Mouse (Mus musculus): ENCODE results near the gene Slc10a7. TPM values are rescaled to one million over a fixed set of nuclear protein-coding genes. Genes with fewer than 3 reads are reported as not detected.

Slc10a7 gene
- polyA plus RNA-seq, 1 experiment from 2014 or later = 4.1 TPM

DNA sequence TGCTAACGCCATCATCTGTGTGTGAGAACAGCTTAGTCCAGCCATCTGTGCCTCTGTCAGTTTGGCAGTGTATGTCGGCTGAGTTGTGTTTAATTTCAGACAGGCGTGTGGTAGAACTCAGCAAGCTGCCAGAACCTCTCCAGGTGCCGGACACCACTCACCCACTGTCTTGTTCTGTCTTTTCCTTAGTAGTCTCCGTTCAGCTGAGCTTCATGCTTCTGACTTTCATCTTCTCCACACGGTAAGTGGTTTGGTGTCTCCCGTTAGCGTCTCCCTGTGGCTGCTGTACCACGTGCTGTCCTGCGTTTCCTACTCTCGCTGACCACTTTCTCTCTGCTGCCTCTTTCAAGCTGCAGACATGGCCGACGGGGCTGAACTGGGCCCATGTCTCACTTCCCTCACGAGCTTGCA is 189.2 kb downstream of the Slc10a7 start:
- H3K9me3 ChIP-seq (ENCODE audit: low read length) = no peaks in the 10 kb centered on the region
- no peak for TF ChIP-seq EP300 (IDR thresholded peaks at IDR 0.05; ENCODE audit: low read depth)
- no peak for TF ChIP-seq CTCF (IDR thresholded peaks at IDR 0.05; ENCODE audit: low read depth)
- peaks cover 5% of the 10 kb centered on the region; the same call in 1 of the 2 replicates for H3K36me3 ChIP-seq (replicated peaks; ENCODE audit: insufficient read depth, low read length)
- no peak for ATAC-seq
- H3K27ac ChIP-seq (ENCODE audit: low read depth) = no peak overlapping the region
- 89% methylated on average over 14 of the region's 14 CpGs for WGBS (ENCODE audit: insufficient replicate concordance)
- no peak overlapping the region for H3K4me3 ChIP-seq (ENCODE audit: low read depth, low read length)
- no peak overlapping the region for H3K4me2 ChIP-seq (ENCODE audit: low read depth, low read length)
- no peak for DNase-seq
- no peaks in the 10 kb centered on the region for H3K4me1 ChIP-seq (ENCODE audit: insufficient read depth)
- H3K27me3 ChIP-seq (ENCODE audit: insufficient read depth, low read length) = no peaks in the 10 kb centered on the region
- H3K9ac ChIP-seq (replicated peaks) = no peak overlapping the region

DNA sequence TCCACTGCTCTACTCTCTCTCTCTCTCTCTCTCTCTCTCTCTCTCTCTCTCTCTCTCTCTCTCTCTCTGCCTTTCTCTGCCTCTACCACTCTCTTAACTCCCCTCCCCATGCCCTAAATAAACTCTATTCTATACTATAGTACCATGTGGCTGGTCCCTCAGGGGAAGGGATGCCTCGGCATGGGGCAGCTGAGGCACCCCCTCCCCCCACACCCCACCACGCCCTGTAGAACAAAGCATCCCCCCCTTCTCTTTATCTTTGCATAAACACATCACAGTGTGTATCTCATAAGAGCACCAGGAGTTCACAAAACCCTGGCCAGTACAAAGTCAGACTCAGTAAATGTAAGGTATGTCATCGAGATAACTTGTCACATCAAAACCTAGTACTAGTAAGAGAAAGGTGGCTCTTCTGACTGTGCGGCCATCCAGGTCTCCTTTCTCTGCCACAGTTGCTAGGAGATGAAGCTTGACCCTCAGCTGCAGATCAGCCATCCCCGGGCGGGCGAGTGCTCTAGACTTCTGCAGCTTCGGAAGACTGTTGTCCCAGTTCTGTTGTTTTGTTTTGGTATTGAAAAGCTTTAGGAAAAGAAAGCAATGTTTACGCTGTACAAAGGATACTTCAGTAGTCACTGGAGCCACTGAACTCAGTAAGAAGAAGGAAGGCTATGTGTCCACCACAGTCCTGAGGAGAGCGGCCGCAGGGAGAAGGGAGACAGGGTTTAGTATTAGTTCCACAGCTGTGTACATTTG is 194.1 kb downstream of the Slc10a7 start:
- no peak overlapping the region for H3K9ac ChIP-seq (replicated peaks)
- TF ChIP-seq CTCF (IDR thresholded peaks at IDR 0.05; ENCODE audit: low read depth) = no peak
- TF ChIP-seq EP300 (IDR thresholded peaks at IDR 0.05; ENCODE audit: low read depth) = no peak
- ATAC-seq = no peak
- H3K4me1 ChIP-seq (ENCODE audit: insufficient read depth) = no peaks in the 10 kb centered on the region
- H3K4me3 ChIP-seq (ENCODE audit: low read depth, low read length) = no peak overlapping the region
- H3K36me3 ChIP-seq (replicated peaks; ENCODE audit: insufficient read depth, low read length) = no peaks in the 10 kb centered on the region; the same call in 1 of the 2 replicates
- no peak overlapping the region for H3K4me2 ChIP-seq (ENCODE audit: low read depth, low read length)
- no peaks in the 10 kb centered on the region for H3K27me3 ChIP-seq (ENCODE audit: insufficient read depth, low read length)
- 81% methylated on average over 11 of the region's 11 CpGs for WGBS (ENCODE audit: insufficient replicate concordance)
- H3K27ac ChIP-seq (ENCODE audit: low read depth) = no peak overlapping the region
- DNase-seq = no peak
- no peaks in the 10 kb centered on the region for H3K9me3 ChIP-seq (ENCODE audit: low read length)

DNA sequence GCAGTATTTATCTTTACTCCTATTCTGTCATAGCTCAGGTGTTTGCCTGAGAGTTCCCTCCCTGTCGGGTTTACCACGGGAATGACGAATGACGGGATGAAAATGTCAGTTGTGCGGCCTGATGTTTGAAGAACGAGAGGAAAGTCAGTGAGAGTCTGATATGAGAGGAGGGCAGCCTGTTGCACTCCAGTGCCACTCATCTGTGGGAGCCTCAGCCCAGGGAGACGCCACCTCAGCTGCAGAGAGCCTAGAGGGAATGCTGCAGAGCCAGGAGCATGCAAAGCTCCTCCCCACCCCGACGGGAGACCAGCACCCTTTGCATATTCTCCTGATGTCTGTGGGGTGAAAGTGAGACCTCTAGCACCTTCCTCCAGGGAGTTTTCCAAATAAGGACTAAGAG is 196.8 kb downstream of the Slc10a7 start:
- H3K36me3 ChIP-seq (replicated peaks; ENCODE audit: insufficient read depth, low read length) = no peaks in the 10 kb centered on the region; the same call in 1 of the 2 replicates
- no peak for ATAC-seq
- TF ChIP-seq EP300 (IDR thresholded peaks at IDR 0.05; ENCODE audit: low read depth) = no peak
- no peak for TF ChIP-seq CTCF (IDR thresholded peaks at IDR 0.05; ENCODE audit: low read depth)
- DNase-seq = no peak
- H3K4me3 ChIP-seq (ENCODE audit: low read depth, low read length) = no peak overlapping the region
- no peak overlapping the region for H3K4me2 ChIP-seq (ENCODE audit: low read depth, low read length)
- no peaks in the 10 kb centered on the region for H3K9me3 ChIP-seq (ENCODE audit: low read length)
- WGBS (ENCODE audit: insufficient replicate concordance) = 61% methylated on average over 9 of the region's 9 CpGs
- H3K27ac ChIP-seq (ENCODE audit: low read depth) = no peak overlapping the region
- H3K9ac ChIP-seq (replicated peaks) = no peak overlapping the region
- no peaks in the 10 kb centered on the region for H3K27me3 ChIP-seq (ENCODE audit: insufficient read depth, low read length)
- H3K4me1 ChIP-seq (ENCODE audit: insufficient read depth) = no peaks in the 10 kb centered on the region

DNA sequence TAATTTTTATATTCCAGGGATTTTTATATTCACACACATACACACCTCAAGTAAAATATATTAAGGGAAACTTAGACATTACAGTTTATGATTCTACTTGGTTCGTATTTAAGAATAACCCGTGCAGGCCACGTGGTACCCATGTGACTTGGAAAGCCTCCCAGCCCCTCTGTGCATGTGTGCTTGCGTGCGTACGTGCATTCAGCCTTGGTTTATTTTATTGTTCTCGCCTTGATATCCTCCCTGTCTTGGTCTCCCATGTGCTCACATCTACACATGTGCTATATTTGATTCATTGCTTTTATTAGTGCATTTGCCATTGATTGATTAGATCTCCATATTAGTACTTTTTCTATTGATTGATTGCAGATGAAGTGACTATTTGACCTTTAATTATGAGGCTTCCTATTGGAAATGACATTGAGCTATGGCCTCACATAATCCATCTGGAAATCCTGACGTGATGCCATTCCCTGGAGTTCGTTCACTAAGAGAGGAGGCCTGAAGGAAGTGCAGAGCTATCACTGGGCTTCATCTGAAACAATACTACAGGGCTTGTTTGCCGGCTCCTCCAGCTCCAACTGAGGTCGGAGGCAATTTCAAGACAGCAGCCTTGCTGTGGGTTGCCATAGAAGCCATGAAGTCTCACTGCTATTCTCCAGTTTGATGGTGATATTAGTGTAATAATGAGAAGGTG is 200.9 kb downstream of the Slc10a7 start:
- H3K4me3 ChIP-seq (ENCODE audit: low read depth, low read length) = no peak overlapping the region
- H3K9me3 ChIP-seq (ENCODE audit: low read length) = no peaks in the 10 kb centered on the region
- H3K36me3 ChIP-seq (replicated peaks; ENCODE audit: insufficient read depth, low read length) = no peaks in the 10 kb centered on the region
- TF ChIP-seq CTCF (IDR thresholded peaks at IDR 0.05; ENCODE audit: low read depth) (no peak), EP300 (IDR thresholded peaks at IDR 0.05; ENCODE audit: low read depth) (no peak)
- no peak overlapping the region for H3K4me2 ChIP-seq (ENCODE audit: low read depth, low read length)
- 83% methylated on average over 11 of the region's 11 CpGs for WGBS (ENCODE audit: insufficient replicate concordance)
- no peak for DNase-seq
- H3K27me3 ChIP-seq (ENCODE audit: insufficient read depth, low read length) = no peaks in the 10 kb centered on the region
- no peak overlapping the region for H3K27ac ChIP-seq (ENCODE audit: low read depth)
- no peaks in the 10 kb centered on the region for H3K4me1 ChIP-seq (ENCODE audit: insufficient read depth)
- ATAC-seq = no peak
- no peak overlapping the region for H3K9ac ChIP-seq (replicated peaks)

DNA sequence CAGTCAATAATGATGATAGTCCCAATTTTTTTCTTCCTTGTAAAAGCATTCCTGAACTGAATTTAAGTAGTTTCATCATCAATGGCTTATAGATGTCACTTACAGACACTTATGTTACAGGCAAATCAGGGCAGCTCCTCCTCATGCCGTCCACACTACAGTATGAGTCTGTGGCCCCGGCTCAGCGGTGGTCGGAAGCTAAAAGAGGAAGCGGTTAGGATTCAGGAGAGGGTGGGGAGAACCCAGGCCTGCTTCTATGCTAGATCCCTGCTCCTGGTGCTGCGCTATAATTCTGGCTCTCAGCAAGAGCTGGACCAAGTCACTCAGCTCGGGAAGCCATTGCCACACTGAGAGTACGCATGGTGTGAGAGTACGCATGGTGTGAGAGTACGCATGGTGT is 201.8 kb downstream of the Slc10a7 start:
- Histone ChIP-seq H3K27me3 (ENCODE audit: insufficient read depth, low read length) (no peaks in the 10 kb centered on the region), H3K4me2 (ENCODE audit: low read depth, low read length) (no peak overlapping the region), H3K4me3 (ENCODE audit: low read depth, low read length) (no peak overlapping the region), H3K4me1 (ENCODE audit: insufficient read depth) (no peaks in the 10 kb centered on the region), H3K9ac (replicated peaks) (no peak overlapping the region), H3K36me3 (replicated peaks; ENCODE audit: insufficient read depth, low read length) (no peaks in the 10 kb centered on the region), H3K27ac (ENCODE audit: low read depth) (no peak overlapping the region), H3K9me3 (ENCODE audit: low read length) (no peaks in the 10 kb centered on the region)
- ATAC-seq = no peak
- WGBS (ENCODE audit: insufficient replicate concordance) = 52% methylated on average over 10 of the region's 10 CpGs
- DNase-seq = no peak
- no peak for TF ChIP-seq CTCF (IDR thresholded peaks at IDR 0.05; ENCODE audit: low read depth)
- no peak for TF ChIP-seq EP300 (IDR thresholded peaks at IDR 0.05; ENCODE audit: low read depth)

DNA sequence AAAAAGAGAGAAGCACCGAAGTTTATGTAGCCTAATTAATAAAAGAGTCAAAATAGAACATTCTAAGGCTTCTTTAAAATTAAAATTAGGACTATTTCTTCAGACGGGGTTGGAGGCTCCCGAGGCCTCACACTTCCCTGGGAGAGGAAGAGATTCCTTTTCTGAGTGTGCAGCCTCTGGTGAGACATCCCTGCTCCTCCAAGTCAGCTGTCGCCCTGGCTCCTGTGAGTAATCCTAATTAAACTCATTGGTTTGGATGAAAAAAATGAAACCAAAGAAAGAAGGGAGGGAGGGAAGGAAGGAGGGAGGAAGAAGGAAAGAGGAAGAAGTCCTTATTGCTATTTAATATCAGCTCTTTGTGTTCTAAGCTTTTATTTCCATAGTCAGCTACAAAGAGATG is 205.7 kb downstream of the Slc10a7 start:
- 69% methylated on average over 4 of the region's 4 CpGs for WGBS (ENCODE audit: insufficient replicate concordance)
- H3K4me2 ChIP-seq (ENCODE audit: low read depth, low read length) = no peak overlapping the region
- H3K4me3 ChIP-seq (ENCODE audit: low read depth, low read length) = no peak overlapping the region
- H3K9ac ChIP-seq (replicated peaks) = no peak overlapping the region
- TF ChIP-seq EP300 (IDR thresholded peaks at IDR 0.05; ENCODE audit: low read depth) (no peak), CTCF (IDR thresholded peaks at IDR 0.05; ENCODE audit: low read depth) (no peak)
- H3K27me3 ChIP-seq (ENCODE audit: insufficient read depth, low read length) = no peaks in the 10 kb centered on the region
- H3K4me1 ChIP-seq (ENCODE audit: insufficient read depth) = no peaks in the 10 kb centered on the region
- no peaks in the 10 kb centered on the region for H3K9me3 ChIP-seq (ENCODE audit: low read length)
- no peaks in the 10 kb centered on the region for H3K36me3 ChIP-seq (replicated peaks; ENCODE audit: insufficient read depth, low read length)
- DNase-seq (no peak), ATAC-seq (no peak)
- no peak overlapping the region for H3K27ac ChIP-seq (ENCODE audit: low read depth)

All from liver, postnatal 0 days (tissue).